Mouse (Mus musculus) bone marrow, adult 2 months (tissue): Measurements from ENCODE around the gene Col6a4.

ENCODE experiments used
- CTCF ChIP-seq: fragments of 200-500 bp; IDR thresholded peaks from 2 replicates; pipeline ENCODE4 v1.5.1; 2011; ENCODE audit warnings: low read length, control low read depth; ENCODE audit not compliant: control insufficient read depth, insufficient read depth
- POLR2A ChIP-seq: fragments of 200-500 bp; IDR thresholded peaks from 2 replicates; pipeline ENCODE4 v1.6.1; 2011; ENCODE audit warnings: low read depth, mild to moderate bottlenecking, control low read depth, low read length, borderline replicate concordance; ENCODE audit not compliant: control insufficient read depth

- TF ChIP-seq CTCF: no peak
- TF ChIP-seq POLR2A: no peak
Measured at GRCm38 (mm10) chr9:106115801-106116424, 19.3 kb upstream of the Col6a4 start.
